Mouse (Mus musculus) small intestine, adult 2 months (tissue): ENCODE results near the gene Adcy3. TPM values are rescaled to one million over a fixed set of nuclear protein-coding genes. Genes with fewer than 3 reads are reported as not detected.

ENCODE experiments used
- H3K27ac ChIP-seq: fragments of 200-500 bp; 2 replicates; pipeline ENCODE4 v1.5.1; 2012; ENCODE audit warnings: low read depth, low read length, control low read depth, inconsistent platforms; ENCODE audit not compliant: insufficient read depth
- H3K27me3 ChIP-seq: fragments of 200-500 bp; 2 replicates; pipeline ENCODE4 v1.6.1; 2012; ENCODE audit warnings: mild to moderate bottlenecking, moderate library complexity, low read length, inconsistent platforms; ENCODE audit not compliant: control insufficient read depth, insufficient read depth
- H3K36me3 ChIP-seq: fragments of 200-500 bp; 2 replicates; pipeline ENCODE4 v1.6.1; 2012; ENCODE audit warnings: mild to moderate bottlenecking, low read length, control low read depth, inconsistent platforms; ENCODE audit not compliant: control insufficient read depth, insufficient read depth
- H3K4me1 ChIP-seq: fragments of 200-500 bp; 2 replicates; pipeline ENCODE4 v1.6.1; 2012; ENCODE audit warnings: low read length, inconsistent platforms, mixed read lengths; ENCODE audit not compliant: control insufficient read depth, insufficient read depth, insufficient read length
- H3K4me3 ChIP-seq: fragments of 200-500 bp; 2 replicates; pipeline ENCODE4 v1.5.1; 2012; ENCODE audit warnings: low read depth, mild to moderate bottlenecking, control low read depth, inconsistent platforms, low read length, moderate library complexity
- CTCF ChIP-seq: fragments of 200-500 bp; IDR thresholded peaks from 2 replicates; pipeline ENCODE4 v1.5.1; 2012; ENCODE audit warnings: low read depth, mild to moderate bottlenecking, control low read depth, inconsistent platforms, low read length, moderate library complexity, mixed read lengths; ENCODE audit not compliant: insufficient replicate concordance, insufficient read length; ENCODE audit errors: extremely low read depth
- POLR2A ChIP-seq: fragments of 200-500 bp; IDR thresholded peaks from 2 replicates; pipeline ENCODE4 v1.6.1; 2012; ENCODE audit warnings: low read depth, mild to moderate bottlenecking, control low read depth, inconsistent platforms, low read length, moderate library complexity
- WGBS: fragments of 180-500 bp; shearing (Covaris S2); methylation state at CpG from one replicate; pipeline ENCODE4 v1.1.7; 2018; 5-methylcytosine and 5-hydroxymethylcytosine counted together
- polyA plus RNA-seq: library from polyadenylated mRNA; depleted of rRNA; stranded (reverse); fragments of >200 nt; gene quantifications from 2 replicates; pipeline ENCODE4 v1.2.3, GENCODE M21; 2012

Adcy3 gene
- polyA plus RNA-seq, 1 experiment = 2.4 TPM

GRCm38 (mm10) chr12:4198702-4199101 lies 65.8 kb downstream of the Adcy3 start:
- H3K27me3 ChIP-seq = no peaks in the 10 kb centered on the region

GRCm38 (mm10) chr12:4199271-4199670 lies 66.4 kb downstream of the Adcy3 start:
- Histone ChIP-seq H3K4me3 (no peak overlapping the region), H3K4me1 (no peaks in the 10 kb centered on the region), H3K27me3 (no peaks in the 10 kb centered on the region), H3K36me3 (0 out of 2 replicates have a peak, but pooled peaks cover 1% of the 10 kb centered on the region), H3K27ac (no peak overlapping the region)
- no peak for TF ChIP-seq POLR2A
- TF ChIP-seq CTCF = no peak
- 95% methylated on average over 11 of the region's 11 CpGs for WGBS

More at GRCm38 (mm10) chr12:4198702-4199101, 65.8 kb downstream of the Adcy3 start:
- H3K36me3 ChIP-seq = 0 out of 2 replicates have a peak, but pooled peaks cover 1% of the 10 kb centered on the region
- H3K27ac ChIP-seq = no peak overlapping the region
- TF ChIP-seq POLR2A = no peak
- no peak for TF ChIP-seq CTCF
- 81% methylated on average over 4 of the region's 4 CpGs for WGBS
- H3K4me1 ChIP-seq = no peaks in the 10 kb centered on the region
- no peak overlapping the region for H3K4me3 ChIP-seq

GRCm38 (mm10) chr12:4201454-4202200 lies 68.7 kb downstream of the Adcy3 start:
- 89% methylated on average over 13 of the region's 13 CpGs for WGBS

GRCm38 (mm10) chr12:4202206-4202605 lies 69.3 kb downstream of the Adcy3 start:
- TF ChIP-seq POLR2A (no peak), CTCF (no peak)
- Histone ChIP-seq H3K36me3 (peaks cover 2% of the 10 kb centered on the region; the same call in 1 of the 2 replicates), H3K27ac (no peak overlapping the region), H3K27me3 (no peaks in the 10 kb centered on the region), H3K4me1 (no peaks in the 10 kb centered on the region), H3K4me3 (no peak overlapping the region)
- WGBS = 94% methylated on average over 4 of the region's 4 CpGs

More at GRCm38 (mm10) chr12:4201454-4202200, 68.7 kb downstream of the Adcy3 start:
- Histone ChIP-seq H3K27ac (no peak overlapping the region), H3K4me1 (no peaks in the 10 kb centered on the region), H3K4me3 (no peak overlapping the region), H3K36me3 (peaks cover 3% of the 10 kb centered on the region; the same call in 1 of the 2 replicates), H3K27me3 (no peaks in the 10 kb centered on the region)
- TF ChIP-seq POLR2A = no peak
- no peak for TF ChIP-seq CTCF

GRCm38 (mm10) chr12:4206106-4206505 lies 73.2 kb downstream of the Adcy3 start:
- Histone ChIP-seq H3K4me1 (no peaks in the 10 kb centered on the region), H3K4me3 (no peak overlapping the region), H3K27ac (no peak overlapping the region), H3K36me3 (peaks cover 2% of the 10 kb centered on the region; the same call in 1 of the 2 replicates), H3K27me3 (no peaks in the 10 kb centered on the region)
- 95% methylated on average over 11 of the region's 11 CpGs for WGBS
- TF ChIP-seq CTCF = no peak
- TF ChIP-seq POLR2A = no peak

DNA sequence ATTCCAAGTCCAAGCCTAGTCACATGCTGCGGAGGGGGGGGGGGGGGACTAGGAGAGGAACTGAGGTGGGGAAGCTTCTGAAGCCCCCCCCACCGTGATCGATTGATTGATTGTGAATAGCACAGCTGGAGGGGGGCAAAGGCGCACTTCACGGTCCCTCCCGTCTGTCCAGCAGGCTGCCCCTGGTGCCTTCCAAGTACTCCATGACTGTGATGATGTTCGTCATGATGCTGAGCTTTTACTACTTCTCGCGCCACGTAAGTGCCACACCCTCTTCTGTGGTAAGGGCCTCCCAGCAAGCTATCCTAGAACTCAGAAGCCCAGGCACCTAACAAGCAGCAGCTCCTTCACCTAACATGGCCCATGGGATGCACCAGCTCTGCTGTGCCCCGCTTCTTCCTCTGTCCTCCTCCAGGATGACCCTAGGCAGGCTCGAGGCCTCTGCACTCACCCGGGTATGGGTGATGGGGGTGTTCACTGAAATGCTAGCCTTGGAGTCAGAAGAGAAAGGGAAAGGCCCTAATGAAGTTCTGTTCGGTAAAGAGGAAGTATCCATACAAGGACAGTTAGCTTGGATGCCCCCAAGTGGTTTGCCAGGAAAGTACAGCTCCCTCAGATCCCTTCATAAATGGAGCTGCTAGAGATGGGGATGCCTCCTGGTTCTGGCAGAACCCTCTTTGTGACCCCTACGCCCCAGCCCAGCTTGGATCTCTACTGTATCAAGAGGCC lies 75.7 kb downstream of the Adcy3 start:
- Histone ChIP-seq H3K27ac (no peak overlapping the region), H3K27me3 (no peaks in the 10 kb centered on the region), H3K4me3 (no peak overlapping the region), H3K4me1 (no peaks in the 10 kb centered on the region), H3K36me3 (peaks cover 6% of the 10 kb centered on the region)
- TF ChIP-seq CTCF (peak; percentile 19; the same call in 1 of the 2 replicates), POLR2A (no peak)
- 76% methylated on average over 15 of the region's 15 CpGs for WGBS

GRCm38 (mm10) chr12:4209196-4209595 lies 76.3 kb downstream of the Adcy3 start:
- H3K36me3 ChIP-seq = peaks cover 9% of the 10 kb centered on the region
- no peaks in the 10 kb centered on the region for H3K4me1 ChIP-seq

More at GRCm38 (mm10) chr12:4209196-4209595, 76.3 kb downstream of the Adcy3 start:
- Histone ChIP-seq H3K27ac (no peak overlapping the region), H3K27me3 (no peaks in the 10 kb centered on the region), H3K4me3 (no peak overlapping the region)
- TF ChIP-seq POLR2A (no peak), CTCF (no peak)
- WGBS = 94% methylated on average over 9 of the region's 9 CpGs
